Mouse (Mus musculus) forebrain, embryonic 10.5 days (tissue): ENCODE results near the gene Soga1. TPM values are rescaled to one million over a fixed set of nuclear protein-coding genes. Genes with fewer than 3 reads are reported as not detected.

Source experiments
- DNase-seq: peaks from one replicate; pipeline ENCODE4 v3.0.0-alpha.2; 2017; ENCODE audit warnings: low spot score; ENCODE audit errors: extremely low spot score
- H3K27ac ChIP-seq: fragments of 300-500 bp; sonication (generic); 2 replicates; pipeline ENCODE4 v1.5.1; 2016; ENCODE audit warnings: mild to moderate bottlenecking
- H3K27me3 ChIP-seq: fragments of 300-500 bp; sonication (generic); 2 replicates; pipeline ENCODE4 v1.6.1; 2016; ENCODE audit warnings: mild to moderate bottlenecking; ENCODE audit not compliant: poor library complexity, severe bottlenecking
- H3K36me3 ChIP-seq: fragments of 300-500 bp; sonication (generic); replicated peaks from 2 replicates; pipeline ENCODE4 v1.6.1; 2016; ENCODE audit warnings: mild to moderate bottlenecking, moderate library complexity
- H3K4me1 ChIP-seq: fragments of 300-500 bp; sonication (generic); 2 replicates; pipeline ENCODE4 v1.6.1; 2016
- H3K4me3 ChIP-seq: fragments of 300-500 bp; sonication (generic); 2 replicates; pipeline ENCODE4 v1.5.1; 2016; ENCODE audit warnings: mild to moderate bottlenecking, moderate library complexity
- H3K9me3 ChIP-seq: fragments of 300-500 bp; sonication (generic); 2 replicates; pipeline ENCODE4 v1.6.1; 2016; ENCODE audit warnings: mild to moderate bottlenecking, moderate library complexity
- WGBS: fragments of 180-500 bp; shearing (Covaris S2); methylation state at CpG from one replicate; pipeline ENCODE4 v1.1.7; 2016; 5-methylcytosine and 5-hydroxymethylcytosine counted together
- polyA plus RNA-seq: library from polyadenylated mRNA; unstranded; fragments of >200 nt; fragmentation: Nextera tagmentation; extraction: Ambion mirVana; gene quantifications from 2 replicates; pipeline ENCODE4 v1.2.1, GENCODE M21; 2016

Gene Soga1
- polyA plus RNA-seq, 1 experiment from 2014 or later = 4.0 TPM

DNA sequence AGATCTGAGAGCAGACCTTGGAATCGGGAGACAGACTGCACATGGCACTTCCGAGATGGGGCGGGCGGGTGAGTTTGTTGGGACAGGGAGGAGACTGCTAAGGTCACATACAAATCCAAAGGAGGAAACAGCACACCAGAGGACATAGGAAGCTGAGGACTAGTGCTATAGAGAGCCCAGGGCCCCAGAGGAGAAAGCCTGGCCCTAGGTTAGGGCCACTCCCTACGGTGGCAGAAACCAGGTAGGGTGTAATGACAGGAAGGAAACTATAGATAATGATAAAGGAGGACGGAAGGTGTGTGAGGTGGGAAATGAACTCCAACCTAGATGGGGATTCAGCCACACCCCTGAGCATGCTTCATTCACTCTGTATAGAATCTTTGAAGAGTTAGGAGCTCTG lies 66.7 kb downstream of the Soga1 start:
- H3K27ac ChIP-seq = no peak overlapping the region
- H3K27me3 ChIP-seq = no peaks in the 10 kb centered on the region
- H3K4me1 ChIP-seq = peaks cover 11% of the 10 kb centered on the region
- no peak for DNase-seq
- no peak overlapping the region for H3K4me3 ChIP-seq
- peaks cover 51% of the 10 kb centered on the region for H3K36me3 ChIP-seq
- 93% methylated on average over 6 of the region's 6 CpGs for WGBS
- H3K9me3 ChIP-seq = no peaks in the 10 kb centered on the region

DNA sequence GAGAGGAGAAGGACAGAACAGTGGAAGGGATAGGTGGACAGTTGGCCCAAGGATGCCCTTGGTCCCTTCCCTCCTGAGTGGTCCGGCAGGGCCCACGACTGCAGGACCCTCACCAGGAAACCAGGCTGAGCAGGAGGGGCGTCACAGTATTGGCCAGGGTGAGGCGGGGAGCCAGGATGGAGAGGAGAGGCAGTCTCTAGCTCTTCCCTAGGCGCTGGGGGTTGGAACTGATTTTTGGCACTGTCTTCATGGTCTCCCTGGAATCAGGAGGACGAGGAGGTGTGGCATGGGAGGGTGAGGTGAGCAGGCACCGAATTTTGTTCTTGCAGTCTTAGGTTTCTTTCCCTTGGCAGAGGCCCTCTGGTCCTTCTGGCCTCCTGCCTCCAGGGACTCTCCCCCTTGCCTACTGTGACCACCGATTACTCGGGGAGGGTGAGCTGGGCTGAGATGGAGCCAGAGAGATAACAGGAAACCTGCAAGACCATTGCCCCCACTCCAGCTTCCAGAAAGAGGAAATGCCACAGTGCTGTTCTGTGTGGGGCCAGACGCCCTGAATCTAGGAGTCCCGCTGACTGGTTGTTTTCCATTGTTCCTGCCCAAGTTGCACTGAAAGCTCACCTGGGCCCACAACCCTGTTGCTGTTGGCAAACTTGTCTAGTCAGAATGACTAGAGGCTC lies 68.3 kb downstream of the Soga1 start:
- H3K9me3 ChIP-seq = no peaks in the 10 kb centered on the region
- H3K27me3 ChIP-seq = no peaks in the 10 kb centered on the region
- peaks cover 35% of the 10 kb centered on the region for H3K36me3 ChIP-seq
- no peak overlapping the region for H3K4me3 ChIP-seq
- H3K4me1 ChIP-seq = peaks cover 22% of the 10 kb centered on the region
- 63% methylated on average over 11 of the region's 11 CpGs for WGBS
- H3K27ac ChIP-seq = no peak overlapping the region
- no peak for DNase-seq

DNA sequence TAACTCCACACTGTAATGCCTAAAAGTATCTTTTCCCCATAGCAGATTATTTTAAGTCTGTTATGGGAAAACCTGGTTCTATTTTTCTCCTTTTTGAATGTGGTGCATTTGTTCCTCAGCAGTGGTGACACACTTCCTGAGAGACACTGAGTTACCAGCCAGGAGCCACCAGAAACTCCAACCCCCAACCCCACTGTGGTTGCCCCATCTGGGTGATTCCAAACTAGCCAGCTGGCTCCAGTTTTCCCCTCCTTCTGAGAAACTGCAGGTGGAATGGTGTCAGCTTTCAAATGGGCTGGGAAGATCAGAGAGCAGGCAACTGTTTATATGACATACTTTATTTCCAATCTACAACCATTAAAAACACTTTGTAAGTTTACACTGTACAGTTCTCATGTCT lies 68.9 kb downstream of the Soga1 start:
- H3K36me3 ChIP-seq = peaks cover 35% of the 10 kb centered on the region
- no peak overlapping the region for H3K4me3 ChIP-seq
- H3K9me3 ChIP-seq = no peaks in the 10 kb centered on the region
- no peak for DNase-seq
- H3K27ac ChIP-seq = no peak overlapping the region
- no peaks in the 10 kb centered on the region for H3K27me3 ChIP-seq
- peaks cover 25% of the 10 kb centered on the region for H3K4me1 ChIP-seq

DNA sequence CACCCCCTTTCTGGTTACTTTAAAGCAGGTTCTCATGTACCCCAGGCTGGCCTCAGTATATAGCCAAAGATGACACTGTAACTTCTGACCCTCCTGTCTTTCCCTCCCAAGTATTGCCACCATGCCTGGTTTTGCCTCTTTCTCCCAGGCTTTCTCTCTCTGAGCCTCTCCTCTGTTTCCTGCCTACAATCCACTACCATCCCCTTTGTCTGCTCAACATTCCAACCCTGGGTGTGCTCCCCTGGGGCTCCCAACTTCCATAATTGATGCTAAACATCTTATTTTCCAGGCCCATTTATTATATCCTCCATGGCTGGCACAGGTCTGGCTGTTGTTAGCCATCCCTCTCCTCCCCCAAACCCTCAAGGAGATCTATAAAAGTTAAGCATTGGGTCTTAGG lies 70.5 kb downstream of the Soga1 start:
- Histone ChIP-seq H3K9me3 (no peaks in the 10 kb centered on the region), H3K4me3 (no peak overlapping the region), H3K27ac (no peak overlapping the region), H3K4me1 (peaks cover 25% of the 10 kb centered on the region), H3K36me3 (peaks cover 36% of the 10 kb centered on the region), H3K27me3 (no peaks in the 10 kb centered on the region)
- no peak for DNase-seq

- H3K27ac ChIP-seq = peak overlapping the region; percentile 95
- peaks cover 38% of the 10 kb centered on the region for H3K36me3 ChIP-seq
- H3K4me1 ChIP-seq = peaks cover 25% of the 10 kb centered on the region
- H3K27me3 ChIP-seq = no peaks in the 10 kb centered on the region
- 33% methylated on average over 5 of the region's 5 CpGs for WGBS
- H3K4me3 ChIP-seq = peak overlapping the region; percentile 90
- H3K9me3 ChIP-seq = no peaks in the 10 kb centered on the region
- no peak for DNase-seq
These were observed 71.8 kb downstream of the Soga1 start for GRCm38 (mm10) chr2:157007234-157007596.

GRCm38 (mm10) chr2:157006511-157007233 lies 72.4 kb downstream of the Soga1 start, which contains the start of gene Dsn1:
Gene Dsn1, minus strand, starts transcription at chr2:157007154.
- H3K27ac ChIP-seq = peak within 1 kb of the TSS; percentile 95
- WGBS = under 1% methylated on average over 56 of the region's 56 CpGs

DNA sequence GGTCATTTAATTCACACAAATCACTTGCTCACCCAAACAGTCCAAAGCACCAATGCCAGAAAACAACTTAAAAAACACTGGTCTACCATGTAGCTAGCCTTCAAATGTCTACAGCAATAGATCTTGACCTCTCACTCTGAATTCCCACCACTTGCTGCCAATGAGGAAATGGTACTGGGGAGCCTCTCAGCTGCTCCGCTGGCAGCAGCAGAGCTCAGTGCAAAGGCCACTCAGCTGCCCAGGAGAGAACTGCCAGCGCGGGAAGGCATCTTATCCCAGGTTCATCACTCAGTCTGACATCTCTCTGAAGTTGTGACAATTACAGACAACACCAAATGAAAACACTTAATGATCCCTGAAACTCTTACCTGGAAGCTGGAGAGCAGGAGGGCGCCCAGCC lies 76.7 kb downstream of the Soga1 start:
- peaks cover 82% of the 10 kb centered on the region for H3K36me3 ChIP-seq
- no peak overlapping the region for H3K27ac ChIP-seq
- H3K27me3 ChIP-seq = no peaks in the 10 kb centered on the region
- H3K9me3 ChIP-seq = no peaks in the 10 kb centered on the region
- H3K4me1 ChIP-seq = peaks cover 13% of the 10 kb centered on the region
- 97% methylated on average over 4 of the region's 4 CpGs for WGBS
- DNase-seq = no peak
- no peak overlapping the region for H3K4me3 ChIP-seq

More at GRCm38 (mm10) chr2:157006511-157007233, 72.4 kb downstream of the Soga1 start, which contains the start of gene Dsn1:
- peak; percentile 86 for DNase-seq
- H3K27me3 ChIP-seq = no peaks in the 10 kb centered on the region
- peaks cover 25% of the 10 kb centered on the region for H3K4me1 ChIP-seq
- peak within 1 kb of the TSS; percentile 90 for H3K4me3 ChIP-seq
- peaks cover 41% of the 10 kb centered on the region for H3K36me3 ChIP-seq
- no peaks in the 10 kb centered on the region for H3K9me3 ChIP-seq

- WGBS = 93% methylated on average over 5 of the region's 5 CpGs
- Histone ChIP-seq H3K27ac (no peak overlapping the region), H3K9me3 (no peaks in the 10 kb centered on the region), H3K27me3 (no peaks in the 10 kb centered on the region), H3K4me3 (no peak overlapping the region), H3K4me1 (no peaks in the 10 kb centered on the region), H3K36me3 (peaks cover 99% of the 10 kb centered on the region)
- no peak for DNase-seq
These were observed 80.8 kb downstream of the Soga1 start for GRCm38 (mm10) chr2:156998263-156998662.

DNA sequence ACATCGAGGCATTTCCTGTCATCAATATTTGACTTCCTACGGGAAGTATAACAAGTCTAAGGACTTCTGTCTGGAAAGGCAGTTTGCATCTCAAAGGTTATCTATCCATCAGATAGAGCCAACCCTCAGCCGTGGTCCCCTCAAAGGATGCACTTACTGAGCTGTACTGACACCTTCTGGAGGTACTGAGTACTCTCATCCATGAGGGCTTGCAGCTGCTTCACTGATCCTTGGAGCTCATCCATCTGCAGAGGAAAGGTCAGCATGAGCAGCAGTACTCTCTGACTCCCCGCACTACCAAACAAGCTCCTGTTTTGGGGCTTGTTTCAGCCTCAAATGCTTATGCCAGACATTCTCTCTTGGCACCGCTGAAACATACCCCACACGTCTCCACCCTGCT lies 82.5 kb downstream of the Soga1 start:
- no peak overlapping the region for H3K27ac ChIP-seq
- peaks cover 6% of the 10 kb centered on the region for H3K4me1 ChIP-seq
- no peak overlapping the region for H3K4me3 ChIP-seq
- no peak for DNase-seq
- no peaks in the 10 kb centered on the region for H3K27me3 ChIP-seq
- WGBS = 75% methylated on average over 6 of the region's 6 CpGs
- H3K36me3 ChIP-seq = peaks cover 88% of the 10 kb centered on the region
- no peaks in the 10 kb centered on the region for H3K9me3 ChIP-seq

DNA sequence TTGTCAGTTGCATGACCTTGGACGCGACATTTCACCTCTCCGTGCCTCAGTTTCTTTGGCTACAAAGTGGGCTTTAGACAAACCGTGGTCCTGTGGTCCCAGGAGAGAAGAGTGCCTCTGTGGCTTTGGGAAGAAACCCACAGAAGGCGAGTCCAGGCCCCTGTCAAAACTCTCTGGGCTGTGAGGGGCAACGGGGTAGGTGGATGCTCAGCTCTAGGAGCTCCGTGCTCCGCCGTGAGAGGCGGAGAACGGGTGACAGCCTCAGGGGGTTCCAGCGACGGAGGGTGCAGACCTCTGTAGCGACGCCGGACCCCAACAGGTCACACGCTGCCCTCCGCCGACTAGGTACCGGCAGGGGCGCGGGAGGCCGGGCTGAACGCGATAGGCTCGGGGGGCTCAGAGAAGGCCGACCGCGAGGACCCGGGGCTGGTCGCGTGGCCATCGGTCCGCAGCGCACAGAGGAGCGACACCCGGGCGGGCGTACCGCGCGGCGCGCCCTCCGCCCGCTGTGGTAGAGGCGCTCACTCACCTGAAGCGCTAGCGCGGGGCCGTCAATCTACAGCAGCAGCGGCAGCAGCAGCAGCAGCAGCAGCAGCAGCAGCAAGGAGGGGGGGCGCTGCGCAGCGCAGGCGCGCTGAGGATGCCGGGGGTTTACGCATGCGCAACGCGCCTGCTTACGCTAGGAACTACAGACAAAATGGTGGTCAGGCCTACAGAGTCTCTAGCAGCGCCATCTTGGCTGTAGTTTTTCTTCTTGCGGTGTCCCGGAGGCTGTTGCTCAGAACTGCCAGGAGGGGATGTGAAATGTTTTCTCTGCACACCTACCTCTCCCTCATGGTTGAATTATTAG lies 87.4 kb downstream of the Soga1 start, which contains the start of gene Ndrg3:
TSS of gene Ndrg3 (minus strand) at position 587 of the 850 bp plus-strand sequence.
- Histone ChIP-seq H3K4me3 (peak within 1 kb of the TSS; percentile 95), H3K27me3 (no peaks in the 10 kb centered on the region), H3K9me3 (no peaks in the 10 kb centered on the region), H3K36me3 (peaks cover 40% of the 10 kb centered on the region), H3K4me1 (peaks cover 23% of the 10 kb centered on the region), H3K27ac (peak within 1 kb of the TSS; percentile 86)
- DNase-seq = peak; percentile 93
- WGBS = under 1% methylated on average over 66 of the region's 66 CpGs

DNA sequence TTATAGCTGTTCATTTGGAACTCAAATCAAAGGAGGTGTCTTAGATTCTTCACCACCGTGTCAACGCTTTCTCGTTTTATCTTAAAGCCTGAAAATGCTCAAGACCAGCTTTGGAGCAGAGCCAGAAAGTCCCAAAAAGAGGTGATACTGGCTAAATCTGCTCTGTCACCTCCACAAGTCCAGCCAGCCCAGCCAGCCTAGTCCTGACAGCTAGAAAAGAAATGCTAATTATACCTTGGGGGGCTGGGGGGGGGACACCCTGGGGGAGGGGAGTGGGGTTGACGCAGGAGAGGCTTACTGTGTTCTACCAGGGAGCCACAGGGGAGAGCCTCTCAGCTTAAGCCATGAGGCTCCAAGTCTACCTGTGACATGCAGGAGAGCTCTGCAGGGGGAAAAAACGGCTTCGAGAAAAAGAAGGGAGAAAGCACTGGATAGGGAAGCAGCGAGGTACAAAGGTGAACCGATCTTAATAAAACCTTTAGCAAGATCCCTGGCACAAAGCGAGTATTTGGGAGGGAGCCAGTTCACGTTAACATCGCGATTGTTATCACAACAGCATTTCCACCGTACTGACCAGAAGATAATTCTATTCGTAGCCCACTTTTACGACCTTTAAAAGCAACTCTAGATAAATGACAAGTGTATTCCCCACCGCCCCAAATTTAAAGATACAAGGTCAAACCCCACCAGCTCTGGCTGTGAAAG lies 88.2 kb downstream of the Soga1 start:
- Histone ChIP-seq H3K4me3 (peak overlapping the region; percentile 95), H3K36me3 (peaks cover 32% of the 10 kb centered on the region), H3K9me3 (no peaks in the 10 kb centered on the region), H3K27me3 (no peaks in the 10 kb centered on the region), H3K4me1 (peaks cover 23% of the 10 kb centered on the region), H3K27ac (peak overlapping the region; percentile 86; the same call in 1 of the 2 replicates)
- 5% methylated on average over 16 of the region's 16 CpGs for whole genome bisulfite sequencing
- DNase-seq = no peak

GRCm38 (mm10) chr2:156987316-156987715 lies 91.7 kb downstream of the Soga1 start:
- H3K27me3 ChIP-seq = no peaks in the 10 kb centered on the region
- H3K27ac ChIP-seq = no peak overlapping the region
- DNase-seq = no peak
- H3K9me3 ChIP-seq = no peaks in the 10 kb centered on the region
- no peaks in the 10 kb centered on the region for H3K36me3 ChIP-seq
- peaks cover 23% of the 10 kb centered on the region for H3K4me1 ChIP-seq
- no peak overlapping the region for H3K4me3 ChIP-seq
- WGBS = 84% methylated on average over 3 of the region's 3 CpGs
